Mouse (Mus musculus): ENCODE results near the gene Gm4131.

Gene Gm4131

DNA sequence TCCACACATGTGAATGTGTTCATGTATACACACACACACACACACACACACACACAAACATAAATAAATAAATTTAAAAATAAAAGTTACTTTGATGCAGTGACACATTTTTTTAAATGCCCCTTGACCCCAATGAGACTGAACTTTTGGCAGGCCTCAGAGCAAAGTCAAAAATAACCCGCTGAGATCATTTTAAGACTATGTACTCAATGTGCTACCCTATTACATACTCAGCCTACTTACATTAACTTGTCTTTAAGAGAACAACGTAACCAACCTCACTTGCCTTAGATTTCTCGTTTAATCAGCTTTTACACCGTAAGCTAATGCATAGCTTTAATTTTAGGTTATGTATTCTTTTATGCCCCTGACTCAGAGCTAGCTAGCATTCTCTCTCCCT is 13.9 kb downstream of the Gm4131 start:
- no peak for DNase-seq (ENCODE audit: low read depth in 1 of 2, low spot score in 2 of 2)

DNA sequence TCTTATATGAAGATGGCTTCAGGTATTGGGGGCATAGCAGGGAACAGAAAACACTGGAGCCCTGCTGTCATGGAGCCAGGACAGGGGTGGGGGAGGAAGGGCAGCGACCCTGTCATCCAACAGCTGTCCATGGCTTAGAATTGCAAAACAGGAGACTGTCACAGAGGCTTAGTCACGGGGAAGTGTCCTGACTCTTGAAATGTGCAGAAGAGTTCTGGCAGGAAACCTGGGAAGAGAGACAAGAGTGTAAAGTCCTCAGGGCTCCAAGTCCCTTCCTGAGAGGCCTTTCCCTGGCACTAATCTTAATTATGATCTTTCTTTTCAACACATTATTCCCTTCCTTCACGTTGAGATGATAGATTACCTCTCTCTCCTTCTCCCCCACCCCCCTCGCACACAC is 16.6 kb downstream of the Gm4131 start:
- no peak for DNase-seq (ENCODE audit: low read depth in 1 of 2, low spot score in 2 of 2)

DNA sequence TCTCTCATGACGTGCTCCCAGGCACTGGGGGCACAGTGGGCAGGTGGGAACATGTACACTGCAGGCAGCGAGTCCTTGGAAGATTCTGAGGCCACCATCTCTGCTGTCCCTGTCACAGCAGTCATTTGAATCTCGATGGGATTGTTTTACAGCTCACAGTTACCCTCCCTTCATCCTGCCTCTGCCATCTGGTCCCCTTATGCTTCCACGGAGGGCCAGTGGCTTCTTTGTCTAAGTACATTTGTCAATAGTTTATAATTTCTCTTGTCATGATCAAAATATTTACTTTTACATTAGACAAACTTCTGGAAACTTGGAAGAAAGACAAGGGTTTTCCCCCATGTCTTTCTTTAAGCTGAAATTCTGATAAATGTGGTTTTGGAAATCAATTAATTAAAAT is 20.0 kb downstream of the Gm4131 start:
- no peak for DNase-seq (ENCODE audit: low read depth in 1 of 2, low spot score in 2 of 2)

DNA sequence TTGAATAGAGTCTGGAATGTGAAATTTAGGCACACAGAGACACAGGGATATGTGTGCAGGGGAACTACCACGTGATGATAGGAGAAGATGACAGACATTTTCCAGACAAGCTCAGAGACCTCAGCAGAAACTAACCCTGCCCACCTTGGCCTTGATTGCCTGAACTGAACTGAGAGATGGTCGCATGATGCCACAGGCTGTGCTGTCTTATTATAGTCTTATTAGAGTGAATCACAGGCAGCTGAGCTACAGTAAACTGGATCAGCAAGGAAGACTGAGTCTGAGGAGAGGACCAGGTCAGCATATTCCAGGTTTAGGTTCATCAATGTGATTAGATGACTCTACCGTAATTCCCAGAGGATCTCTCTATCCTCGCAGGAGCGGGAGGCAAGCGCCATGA is 20.4 kb downstream of the Gm4131 start:
- no peak for DNase-seq (ENCODE audit: low read depth in 1 of 2, low spot score in 2 of 2)

DNA sequence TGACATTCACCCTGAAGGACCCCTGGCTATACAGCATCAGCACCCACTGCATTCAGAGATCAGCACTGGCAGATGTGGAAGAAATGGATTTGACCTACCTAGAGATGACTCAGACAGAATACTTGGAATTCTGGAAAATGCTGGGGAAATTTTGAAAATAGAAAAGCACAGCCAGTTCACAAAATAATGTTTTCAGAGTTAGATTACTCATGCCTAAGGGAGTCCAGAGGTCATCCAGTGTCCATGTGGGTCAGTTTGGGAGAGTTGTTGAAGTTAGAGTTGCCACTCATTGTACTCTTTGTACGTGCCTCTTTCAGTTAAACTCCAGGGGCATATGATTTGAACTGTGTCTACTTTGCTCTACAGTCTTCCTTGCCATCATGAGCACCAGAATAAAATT is 25.0 kb downstream of the Gm4131 start:
- no peak for DNase-seq (ENCODE audit: low read depth in 1 of 2, low spot score in 2 of 2)

DNA sequence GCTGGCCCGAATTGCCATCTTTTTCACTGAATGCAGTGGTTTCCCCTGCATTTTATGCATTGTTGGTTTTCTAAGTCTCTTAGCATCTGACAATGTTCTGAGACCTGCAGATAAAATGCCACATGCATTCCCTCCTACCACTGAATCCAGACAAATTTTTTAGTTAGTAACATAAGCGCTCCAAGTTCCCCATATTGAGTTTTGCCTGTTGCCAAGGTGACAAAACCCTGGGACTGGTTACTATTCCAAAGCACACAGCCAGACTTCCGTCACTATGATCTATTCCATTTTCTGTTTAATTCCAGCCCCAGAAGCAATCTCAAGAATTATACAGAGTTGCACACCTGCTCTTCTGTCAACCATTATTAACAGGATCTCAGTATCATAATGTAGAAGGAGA is 26.9 kb downstream of the Gm4131 start:
- no peak for DNase-seq (ENCODE audit: low read depth in 1 of 2, low spot score in 2 of 2)

DNA sequence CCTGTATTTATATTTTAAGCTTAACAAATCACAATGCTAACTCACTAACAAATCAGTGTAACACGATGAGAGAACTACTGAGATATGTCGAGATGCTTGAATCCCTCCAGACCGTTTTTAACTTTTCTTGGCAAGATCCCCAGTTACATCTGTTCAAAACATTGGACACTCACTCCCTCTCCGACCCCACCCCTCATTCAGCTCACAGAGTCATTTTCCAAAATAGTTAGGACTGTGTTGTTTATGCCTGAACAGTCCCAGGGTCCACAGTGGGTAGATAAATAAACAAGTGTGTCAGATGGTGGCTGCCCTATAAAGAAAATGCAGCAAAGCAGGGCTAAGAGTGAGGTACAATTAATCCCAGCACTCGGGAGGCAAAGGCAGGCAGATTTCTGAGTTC is 29.7 kb downstream of the Gm4131 start:
- DNase-seq (ENCODE audit: low read depth in 1 of 2, low spot score in 2 of 2), result no peak

DNA sequence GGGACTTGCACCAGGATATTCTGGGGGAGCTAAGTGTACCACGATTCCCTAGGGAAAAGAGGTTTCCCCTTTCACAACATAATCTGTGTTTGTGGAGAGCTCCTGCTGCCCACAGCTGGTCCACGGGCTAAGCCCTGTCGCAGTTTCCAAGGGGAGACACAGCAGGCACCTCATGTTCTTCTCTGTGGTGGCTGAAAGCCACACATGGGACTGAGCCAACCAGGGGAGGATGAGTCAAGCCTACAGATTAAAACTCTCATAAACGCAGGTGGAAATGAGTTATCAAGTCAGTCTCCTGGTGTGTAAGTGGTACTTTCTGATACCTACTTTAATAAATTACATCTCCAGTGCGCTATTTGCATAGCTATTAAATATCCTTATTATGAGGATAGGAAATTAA is 30.6 kb downstream of the Gm4131 start:
- no peak for DNase-seq (ENCODE audit: low read depth in 1 of 2, low spot score in 2 of 2)

DNA sequence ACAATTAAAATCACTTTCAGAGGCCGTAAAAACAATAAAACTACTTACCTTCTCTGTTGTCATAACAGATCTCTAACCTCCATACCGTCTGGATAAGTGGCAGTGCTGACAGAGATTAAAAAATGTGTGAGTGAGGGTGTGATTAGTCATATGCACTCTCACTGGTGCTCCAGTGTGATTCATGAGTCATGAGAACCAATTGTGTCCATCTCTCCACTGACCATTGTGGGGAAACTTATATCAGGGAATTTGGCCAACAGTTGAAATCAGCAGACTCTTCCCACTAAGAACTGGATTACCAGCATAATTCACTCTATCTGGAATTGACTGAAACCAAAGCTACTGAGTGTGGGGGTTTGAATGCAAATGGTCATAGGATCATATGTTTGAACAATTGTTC is 35.8 kb downstream of the Gm4131 start:
- no peak for DNase-seq (ENCODE audit: low read depth in 1 of 2, low spot score in 2 of 2)

DNA sequence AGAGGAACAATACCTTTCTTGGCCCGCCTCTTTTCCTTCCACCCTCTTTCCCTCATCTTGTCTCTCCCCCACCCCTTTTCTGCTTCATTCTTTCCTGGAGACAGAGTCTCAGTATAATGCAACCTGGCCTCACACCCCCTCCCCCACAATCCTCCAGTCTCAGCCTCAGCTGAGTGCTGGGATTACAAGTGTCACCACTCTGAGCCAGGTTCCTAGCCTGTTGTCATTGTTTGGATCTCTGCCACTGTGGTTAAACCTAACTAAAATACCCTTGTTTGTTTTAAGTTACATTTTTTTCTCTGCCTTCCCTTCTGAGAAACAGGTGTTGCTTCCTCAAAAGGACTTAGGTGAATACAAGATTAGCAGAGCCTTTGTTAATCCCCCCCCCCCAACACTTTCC is 53.9 kb downstream of the Gm4131 start:
- no peak for DNase-seq (ENCODE audit: low read depth in 1 of 2, low spot score in 2 of 2)

DNA sequence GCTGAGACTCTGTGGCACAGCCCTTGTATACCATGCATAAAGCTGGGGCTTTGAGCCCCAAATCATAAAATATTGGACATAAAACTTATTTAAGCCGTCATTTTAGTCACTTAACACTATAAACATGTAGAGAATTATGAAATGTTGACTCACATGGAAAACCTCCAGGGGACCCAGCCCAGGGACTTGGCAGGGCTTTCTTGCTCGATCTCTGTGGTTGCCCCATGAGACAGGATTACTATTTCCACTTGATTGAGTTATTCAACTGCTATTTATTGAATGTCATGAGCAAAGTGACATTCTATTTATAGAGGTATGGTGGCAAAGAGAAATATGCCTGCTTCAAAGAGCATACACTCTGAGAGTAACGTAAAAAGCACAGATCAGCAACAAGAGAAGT is 57.4 kb downstream of the Gm4131 start:
- DNase-seq (ENCODE audit: low read depth in 1 of 2, low spot score in 2 of 2), result no peak

DNA sequence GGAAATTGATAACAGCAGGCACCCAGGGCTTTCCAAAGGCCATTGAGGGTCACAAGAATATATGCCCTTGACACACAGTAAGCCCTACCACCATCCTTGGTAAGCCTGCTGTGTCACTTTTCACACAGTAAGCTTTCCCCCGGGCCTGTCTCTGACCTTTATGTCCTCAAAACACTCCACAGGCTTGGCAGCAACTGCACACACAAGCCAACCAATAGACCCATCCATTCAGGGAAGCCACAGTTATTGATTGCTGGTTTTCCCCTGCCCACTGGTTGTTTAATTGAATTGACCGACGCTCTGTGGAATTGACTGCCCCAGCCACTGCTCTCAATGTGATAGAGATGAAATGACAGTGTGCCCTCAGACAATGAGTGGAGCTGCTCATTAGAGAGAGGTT is 60.5 kb downstream of the Gm4131 start:
- no peak for DNase-seq (ENCODE audit: low read depth in 1 of 2, low spot score in 2 of 2)

DNA sequence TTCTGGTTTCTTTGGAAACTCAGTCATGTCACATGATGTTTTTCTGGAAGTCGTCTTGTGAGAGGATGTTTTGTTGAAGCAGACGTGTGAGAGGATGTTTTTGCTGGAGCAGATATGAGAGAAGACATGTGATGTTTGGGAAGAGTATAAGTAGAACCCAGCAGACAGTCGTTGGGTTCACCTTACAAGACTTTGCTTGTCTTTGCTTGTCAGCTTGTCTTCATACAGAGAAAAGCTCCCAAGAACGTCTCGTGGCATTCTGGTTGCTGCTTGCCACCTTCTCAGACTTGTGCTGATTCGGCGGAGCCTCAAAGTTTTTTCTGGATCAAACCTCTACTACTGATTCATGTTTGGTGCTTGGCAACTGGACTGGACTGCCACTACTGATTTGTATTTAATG is 69.3 kb downstream of the Gm4131 start:
- no peak for DNase-seq (ENCODE audit: low read depth in 1 of 2, low spot score in 2 of 2)

DNA sequence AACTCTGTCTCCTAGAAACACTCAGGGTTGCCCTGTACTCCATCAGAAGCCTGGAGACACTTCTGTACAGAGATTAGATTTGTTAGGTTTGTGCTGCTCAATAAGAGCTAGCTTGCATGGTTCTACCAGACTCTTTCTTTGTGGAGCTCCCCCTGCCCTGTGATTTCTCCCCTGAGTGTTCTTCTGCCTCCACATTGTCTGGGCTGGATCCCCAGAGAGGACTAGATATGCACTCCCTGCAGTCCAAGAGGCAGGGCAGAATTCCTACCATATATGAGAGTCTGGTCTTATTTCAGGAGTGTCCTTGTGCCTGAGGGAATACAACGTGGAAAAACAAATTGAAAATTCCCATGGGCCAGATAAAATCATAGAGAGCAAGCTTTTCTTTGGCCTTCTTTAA is 70.2 kb downstream of the Gm4131 start:
- no peak for DNase-seq (ENCODE audit: low read depth in 1 of 2, low spot score in 2 of 2)

DNA sequence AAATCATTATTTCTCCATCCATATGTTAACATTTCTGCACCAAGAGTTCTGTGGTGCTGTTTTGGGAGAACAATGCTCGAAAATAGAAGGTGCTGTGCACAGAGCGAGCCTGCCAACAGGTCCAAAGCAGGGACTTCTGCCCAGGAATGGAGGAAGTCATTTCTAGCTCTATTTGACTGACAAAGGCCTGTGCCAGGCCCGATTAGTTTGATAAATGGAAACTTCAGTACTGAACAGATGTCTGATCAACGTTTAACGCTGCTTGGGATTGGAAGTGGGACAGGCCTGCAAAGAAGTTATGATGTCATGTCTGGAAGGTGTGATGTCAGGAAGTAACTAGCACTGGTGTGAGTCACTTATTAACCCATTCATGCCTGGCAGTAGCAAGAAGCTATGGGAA is 73.3 kb downstream of the Gm4131 start:
- DNase-seq (ENCODE audit: low read depth in 1 of 2, low spot score in 2 of 2), result no peak

DNA sequence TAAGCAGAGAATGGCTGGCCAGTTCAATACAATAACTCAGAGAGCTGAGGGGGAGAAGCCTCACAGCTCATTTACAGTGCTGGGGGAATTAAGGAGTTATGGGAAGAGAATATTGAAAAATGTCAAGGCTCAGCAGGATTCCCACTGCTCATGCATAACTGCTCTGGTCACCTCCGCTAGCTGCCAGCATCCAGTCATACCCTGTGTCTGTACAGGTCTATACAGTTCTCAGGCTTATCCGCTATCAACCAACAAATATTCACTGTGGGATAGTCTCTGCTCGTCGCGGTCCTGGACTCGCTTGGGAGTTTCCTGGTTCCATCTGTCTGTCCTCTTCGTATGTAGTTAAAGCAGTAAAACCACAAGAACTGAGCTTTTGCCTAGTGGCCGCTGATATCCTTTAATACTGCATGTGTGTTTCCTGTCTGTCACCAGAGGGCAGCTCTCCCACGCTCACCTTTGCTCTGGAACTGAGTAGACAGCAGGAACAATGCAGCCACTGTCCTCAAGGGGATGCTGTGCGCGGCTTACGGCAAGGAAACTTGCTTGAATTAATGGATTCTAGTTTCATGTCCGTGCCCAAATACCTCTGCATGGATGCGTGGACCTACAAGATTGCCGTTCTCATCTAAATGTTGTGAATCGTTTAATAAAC is 74.4 kb downstream of the Gm4131 start:
- DNase-seq (ENCODE audit: low read depth in 1 of 2, low spot score in 2 of 2), result no peak

DNA sequence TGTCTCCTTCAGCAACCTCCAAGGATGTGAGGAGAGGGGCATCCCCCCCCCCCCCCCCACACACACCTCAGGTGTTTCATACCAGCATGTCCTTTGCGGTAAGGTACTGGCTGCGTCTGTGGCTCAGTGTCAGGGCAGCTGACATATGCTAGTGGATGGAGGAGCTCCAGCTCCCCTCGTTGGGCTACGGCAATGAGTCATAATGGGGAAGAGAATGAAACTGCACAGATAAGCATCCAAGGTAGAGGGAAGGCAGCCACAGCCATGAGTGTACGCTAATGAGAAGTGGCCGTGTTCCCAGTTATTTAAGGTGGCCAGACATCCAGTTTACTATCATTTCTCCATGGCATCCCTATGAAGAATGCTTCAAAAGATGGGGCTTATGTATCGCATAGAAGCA is 78.5 kb downstream of the Gm4131 start:
- no peak for DNase-seq (ENCODE audit: low read depth in 1 of 2, low spot score in 2 of 2)

DNA sequence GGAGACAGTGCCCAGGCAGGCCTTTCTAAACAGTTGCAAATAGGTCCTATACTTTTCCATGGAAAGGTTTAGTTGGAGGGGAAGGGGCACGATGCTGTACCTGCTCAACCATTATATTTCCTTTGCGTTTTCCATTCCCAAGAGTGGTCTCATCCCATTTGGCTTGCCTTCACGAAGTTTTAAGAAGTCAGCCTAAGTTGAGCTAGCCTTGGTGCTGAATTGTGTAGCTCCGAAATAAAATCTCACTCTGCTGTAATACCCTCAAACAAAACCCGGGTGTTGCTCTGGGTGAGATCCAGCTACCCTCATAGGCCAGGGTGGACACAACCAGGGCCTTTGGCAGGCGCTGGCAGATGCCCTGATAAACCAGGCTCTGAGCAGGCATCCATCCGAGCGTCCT is 85.3 kb downstream of the Gm4131 start:
- DNase-seq (ENCODE audit: low read depth in 1 of 2, low spot score in 2 of 2), result no peak

DNA sequence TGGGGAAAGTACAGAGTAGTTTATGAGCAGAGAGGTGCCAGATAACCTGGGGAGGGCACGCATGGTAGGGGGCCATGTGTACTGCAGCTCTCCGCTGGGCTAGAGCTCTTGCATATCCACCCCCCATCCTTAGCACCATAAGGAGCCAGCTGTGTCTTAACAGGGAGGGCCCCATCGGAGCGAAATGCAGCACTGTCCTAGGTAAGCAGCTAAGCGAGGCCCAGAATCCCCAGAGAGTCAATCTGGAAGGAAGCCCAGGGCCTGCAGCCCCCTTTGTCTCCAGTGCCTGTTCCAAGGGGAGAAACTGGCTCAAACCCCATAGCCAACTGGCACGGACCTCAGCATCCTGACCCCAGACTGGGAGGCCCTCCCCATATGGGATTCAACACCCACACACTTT is 87.3 kb downstream of the Gm4131 start:
- no peak for DNase-seq (ENCODE audit: low read depth in 1 of 2, low spot score in 2 of 2)

DNA sequence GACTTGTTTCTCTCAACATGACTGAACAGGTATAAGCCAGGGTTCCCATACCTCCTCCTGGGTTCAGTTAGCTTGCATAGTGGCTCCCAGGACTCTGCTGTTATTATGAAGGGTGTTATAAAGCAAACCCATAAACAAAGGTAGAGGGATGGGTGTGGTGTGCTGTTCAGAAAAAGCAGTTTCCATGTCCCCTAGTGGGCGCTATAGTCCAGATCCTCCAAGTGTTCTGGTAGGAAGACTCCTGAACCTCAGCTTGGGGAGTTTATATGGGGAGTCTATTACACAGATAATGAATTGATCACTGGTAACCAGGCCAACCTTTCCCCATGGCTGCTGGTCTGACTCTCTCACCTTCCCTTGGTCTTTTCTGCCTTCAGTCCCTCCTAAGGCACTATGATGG is 92.2 kb downstream of the Gm4131 start:
- no peak for DNase-seq (ENCODE audit: low read depth in 1 of 2, low spot score in 2 of 2)

DNA sequence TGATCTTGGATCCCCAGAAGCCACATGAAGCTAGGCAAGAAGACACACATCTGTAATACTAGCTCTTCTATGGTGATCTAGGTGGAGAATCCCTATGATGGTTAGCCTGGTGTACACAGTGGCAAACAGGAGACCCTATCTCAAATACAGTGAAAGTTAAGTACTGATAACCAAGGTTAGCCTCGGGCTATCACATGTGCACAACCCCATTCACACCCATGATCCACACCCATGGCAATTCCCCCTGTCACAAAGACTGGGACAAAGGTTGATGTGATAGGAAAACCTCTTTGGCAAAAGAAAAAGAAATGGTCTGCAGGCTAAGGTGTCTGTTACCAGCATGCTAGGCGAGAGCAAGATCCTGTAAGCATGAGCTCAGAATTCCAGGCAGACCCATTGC is 94.7 kb downstream of the Gm4131 start:
- no peak for DNase-seq (ENCODE audit: low read depth in 1 of 2, low spot score in 2 of 2)

DNA sequence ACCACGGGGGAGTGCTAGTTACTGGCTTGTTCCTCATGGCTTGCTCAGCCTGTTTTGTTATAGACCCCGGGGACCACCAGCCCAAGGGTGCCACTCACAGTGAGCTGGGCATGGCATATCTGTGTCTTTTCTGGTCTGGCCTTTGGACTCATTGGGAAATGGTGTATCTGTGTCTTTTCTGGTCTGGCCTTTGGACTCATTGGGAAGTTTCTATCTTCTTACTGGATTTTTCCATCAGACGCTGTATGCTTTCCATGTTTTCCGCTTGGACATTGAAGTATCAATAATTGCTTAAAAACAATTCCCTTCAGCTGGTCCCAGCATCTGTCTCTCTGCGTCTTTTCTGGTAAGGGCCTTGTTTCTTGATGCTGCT is 98.0 kb downstream of the Gm4131 start:
- no peak for DNase-seq (ENCODE audit: low read depth in 1 of 2, low spot score in 2 of 2)

DNA sequence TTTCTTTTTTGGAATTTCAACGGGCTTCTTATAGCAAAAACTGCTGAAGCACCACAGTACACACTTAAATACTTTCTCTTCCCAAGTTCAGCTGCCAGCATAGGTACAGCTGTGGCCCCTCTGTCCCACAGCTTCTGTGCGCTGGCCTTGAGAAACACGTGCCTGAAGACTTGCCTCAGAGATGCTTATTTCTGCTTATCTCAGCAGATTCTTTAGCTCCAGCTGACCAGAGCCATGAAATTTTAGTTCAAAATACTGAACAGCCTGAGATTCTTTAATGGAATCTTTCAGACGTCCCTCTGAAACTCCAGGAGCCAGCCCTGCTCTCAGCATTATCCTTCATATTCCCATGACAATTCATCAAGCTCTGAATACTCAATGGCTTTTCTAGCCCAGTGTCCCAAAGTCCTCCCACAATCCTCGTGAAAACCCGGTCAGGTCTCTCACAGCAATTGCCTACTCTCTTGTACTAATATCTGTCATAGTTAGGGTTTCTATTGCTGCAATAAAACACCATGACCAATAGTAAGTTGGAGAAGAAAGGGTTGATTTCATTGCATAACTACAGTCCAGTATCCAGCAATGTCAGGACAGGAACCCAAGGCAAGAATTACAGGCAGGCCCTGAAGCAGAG is 98.5 kb downstream of the Gm4131 start:
- DNase-seq (ENCODE audit: low read depth in 1 of 2, low spot score in 2 of 2), result no peak

DNA sequence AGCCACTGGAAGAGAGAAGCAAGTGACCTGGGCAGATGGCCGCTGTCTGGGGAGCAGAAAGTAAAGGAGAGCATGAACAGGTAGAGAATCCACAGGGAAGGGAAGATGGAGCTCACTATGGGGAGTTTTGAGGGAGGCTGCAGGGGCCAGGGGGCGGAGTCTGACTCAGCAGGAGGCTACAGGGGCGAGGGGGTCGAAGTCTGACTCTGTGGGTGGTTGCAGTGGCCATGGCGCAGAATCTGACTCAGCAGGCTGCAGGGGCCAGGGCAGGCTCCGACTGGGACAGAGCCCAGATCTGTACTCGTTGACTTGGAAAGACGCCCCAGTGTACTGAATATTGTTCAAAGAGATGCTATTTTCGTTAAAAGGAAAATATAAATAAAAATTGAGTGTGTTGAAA is 101.8 kb downstream of the Gm4131 start:
- no peak for DNase-seq (ENCODE audit: low read depth in 1 of 2, low spot score in 2 of 2)

All from monocyte, adult 2 months (primary cell).